Mouse (Mus musculus) embryonic fibroblast, embryonic 13.5 days (primary cell): ENCODE data around the gene Gm20431. TPM values are rescaled to one million over a fixed set of nuclear protein-coding genes. Genes with fewer than 3 reads are reported as not detected.
A peak's percentile ranks its signal among the peaks of the same experiment; 100 is the strongest.

Source experiments
- H3K27ac ChIP-seq: 2 replicates; pipeline ENCODE4 v1.5.1; 2012; ENCODE audit warnings: low read length, control low read depth, inconsistent platforms; ENCODE audit not compliant: insufficient read depth
- H3K4me1 ChIP-seq: 2 replicates; pipeline ENCODE4 v1.6.1; 2011; ENCODE audit warnings: low read length; ENCODE audit not compliant: control insufficient read depth, insufficient read depth
- H3K4me3 ChIP-seq: 2 replicates; pipeline ENCODE4 v1.5.1; 2011; ENCODE audit warnings: mild to moderate bottlenecking, control low read depth, low read length; ENCODE audit not compliant: insufficient read depth
- CTCF ChIP-seq: IDR thresholded peaks from 2 replicates; pipeline ENCODE4 v1.5.1; 2011; ENCODE audit warnings: mild to moderate bottlenecking, control low read depth, low read length, moderate library complexity, borderline replicate concordance; ENCODE audit not compliant: insufficient read depth
- POLR2A ChIP-seq: IDR thresholded peaks from 2 replicates; pipeline ENCODE4 v1.6.1; 2011; ENCODE audit warnings: low read depth, mild to moderate bottlenecking, control low read depth, low read length, moderate library complexity
- polyA plus RNA-seq: library from polyadenylated mRNA; stranded (reverse); fragments of >200 nt; gene quantifications from 2 replicates; pipeline ENCODE4 v1.2.4, GENCODE M21; 2011; ENCODE audit warnings: low read depth; ENCODE audit not compliant: missing spikeins, insufficient read length

Gm20431 gene
- polyA plus RNA-seq, 1 experiment: 17.3 TPM

DNA sequence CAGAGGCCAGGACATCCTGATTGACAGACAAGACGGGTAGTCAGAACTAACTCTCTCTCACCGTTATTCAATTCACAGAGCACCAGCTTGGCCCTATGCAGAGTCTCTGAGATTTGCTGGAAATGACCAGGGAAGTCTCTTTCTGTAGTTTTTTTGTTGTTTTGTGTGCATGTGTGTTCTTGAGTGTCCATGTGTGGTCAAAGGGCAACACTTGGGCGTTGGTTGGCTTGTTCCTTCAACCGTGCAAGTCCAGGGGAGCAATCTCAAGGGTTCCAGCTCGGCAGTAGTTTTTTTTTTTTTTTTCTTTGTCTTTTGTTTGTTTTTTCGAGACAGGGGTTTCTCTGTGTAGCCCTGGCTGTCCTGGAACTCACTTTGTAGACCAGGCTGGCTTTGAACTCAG lies 1.4 kb upstream of the Gm20431 start:
- no peak for TF ChIP-seq POLR2A
- no peak for TF ChIP-seq CTCF
- Histone ChIP-seq H3K4me1 (peaks cover 6% of the 10 kb centered on the region; the same call in 1 of the 2 replicates), H3K4me3 (no peak overlapping the region), H3K27ac (no peak overlapping the region)

DNA sequence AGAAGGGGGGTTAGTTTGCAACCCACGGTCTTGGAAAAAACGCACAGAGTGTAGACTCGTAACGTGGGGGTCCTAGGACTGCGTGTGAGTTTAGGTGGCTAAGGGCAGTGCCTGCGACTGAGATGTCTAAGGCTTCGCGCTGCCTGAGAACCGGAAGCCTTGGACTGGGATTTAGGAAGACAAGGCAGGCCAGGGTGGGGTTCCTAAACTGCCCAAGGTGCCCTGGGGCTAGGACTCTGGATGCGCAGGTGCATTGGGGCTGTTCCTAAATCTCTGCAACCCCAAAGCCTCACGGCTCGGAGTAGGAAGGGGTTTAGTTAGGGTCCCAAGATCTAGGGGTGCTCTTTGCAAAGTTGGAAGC lies 705 bp downstream of the Gm20431 start:
- TF ChIP-seq CTCF: no peak
- no peak for TF ChIP-seq POLR2A
- peaks cover 6% of the 10 kb centered on the region; the same call in 1 of the 2 replicates for H3K4me1 ChIP-seq
- no peak overlapping the region for H3K27ac ChIP-seq
- H3K4me3 ChIP-seq: peak overlapping the region; percentile 92

DNA sequence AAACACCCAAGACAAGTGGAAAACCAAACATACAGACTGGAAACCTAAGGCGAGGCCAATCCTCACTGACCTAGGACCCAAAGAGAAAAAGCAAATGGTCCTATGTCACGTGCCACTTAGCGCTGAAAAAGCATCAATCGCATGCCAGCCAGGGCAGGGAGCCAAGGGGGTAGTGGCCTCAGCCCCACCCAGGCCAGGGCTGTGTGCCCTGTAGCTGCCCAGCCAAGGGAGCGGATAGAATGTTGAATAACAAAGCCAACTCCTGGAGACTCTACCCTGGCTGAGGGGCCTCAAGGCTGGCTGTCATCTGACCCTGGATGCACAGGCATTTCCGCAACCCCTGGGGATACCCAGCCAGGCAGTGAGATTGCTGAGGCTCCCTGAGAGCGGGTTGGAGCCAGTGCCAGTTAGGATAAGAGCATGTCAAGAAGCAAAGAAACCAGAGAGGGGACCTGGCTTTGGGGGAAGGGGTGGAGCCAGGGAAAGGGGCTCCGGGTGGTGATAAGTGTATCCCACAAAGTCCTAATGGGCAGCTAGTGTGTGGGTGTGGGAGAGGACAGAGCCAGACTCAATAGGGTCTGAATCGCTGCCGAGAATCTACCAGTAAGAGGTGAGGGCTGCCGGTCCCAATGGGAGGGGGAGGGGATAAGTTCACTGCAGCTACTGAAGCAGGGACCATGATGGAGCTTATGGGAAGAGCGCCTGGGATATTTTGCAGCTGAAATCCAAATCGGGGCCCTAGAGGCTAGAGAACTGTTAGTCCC lies 1.3 kb downstream of the Gm20431 start:
- peak overlapping the region; percentile 92 for H3K4me3 ChIP-seq

DNA sequence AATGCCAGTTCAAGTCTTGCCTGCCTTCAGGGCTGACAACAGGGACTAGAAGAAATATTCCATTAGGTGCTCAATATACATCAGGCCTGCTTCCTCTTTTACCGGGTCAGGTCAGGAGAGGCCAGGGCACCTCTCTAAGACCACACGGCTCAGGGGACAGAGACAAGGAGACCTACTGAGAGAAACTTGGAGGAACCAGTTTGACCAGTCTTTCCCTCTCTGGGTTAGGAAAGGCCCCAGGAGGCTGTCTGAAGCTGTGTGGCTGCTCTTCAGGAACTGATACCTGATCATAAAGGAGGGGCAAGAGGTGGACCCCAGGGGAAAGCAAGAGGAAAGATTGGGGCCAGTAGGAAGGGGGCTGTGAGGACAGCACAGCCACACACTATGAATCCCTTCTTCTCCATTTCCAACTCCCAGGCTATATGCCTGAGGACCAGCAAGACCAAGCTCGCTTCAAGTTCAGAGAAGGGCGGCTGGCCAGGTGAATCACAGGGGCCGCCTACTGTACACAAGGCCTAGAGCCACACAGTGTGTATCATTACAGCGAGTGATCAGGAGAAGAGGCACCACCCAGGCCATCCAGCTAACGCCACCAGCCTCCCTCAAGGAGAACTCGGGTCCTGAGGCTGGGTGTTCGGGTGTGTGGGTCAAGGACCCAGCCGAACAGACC lies 2.0 kb downstream of the Gm20431 start:
- Histone ChIP-seq H3K4me1 (peaks cover 6% of the 10 kb centered on the region; the same call in 1 of the 2 replicates), H3K4me3 (peak overlapping the region; percentile 92), H3K27ac (no peak overlapping the region)
- TF ChIP-seq POLR2A: no peak
- no peak for TF ChIP-seq CTCF

More for the DNA sequence above, 1.3 kb downstream of the Gm20431 start:
- TF ChIP-seq POLR2A: no peak
- no peak for TF ChIP-seq CTCF
- Histone ChIP-seq H3K4me1 (peaks cover 6% of the 10 kb centered on the region; the same call in 1 of the 2 replicates), H3K27ac (no peak overlapping the region)

DNA sequence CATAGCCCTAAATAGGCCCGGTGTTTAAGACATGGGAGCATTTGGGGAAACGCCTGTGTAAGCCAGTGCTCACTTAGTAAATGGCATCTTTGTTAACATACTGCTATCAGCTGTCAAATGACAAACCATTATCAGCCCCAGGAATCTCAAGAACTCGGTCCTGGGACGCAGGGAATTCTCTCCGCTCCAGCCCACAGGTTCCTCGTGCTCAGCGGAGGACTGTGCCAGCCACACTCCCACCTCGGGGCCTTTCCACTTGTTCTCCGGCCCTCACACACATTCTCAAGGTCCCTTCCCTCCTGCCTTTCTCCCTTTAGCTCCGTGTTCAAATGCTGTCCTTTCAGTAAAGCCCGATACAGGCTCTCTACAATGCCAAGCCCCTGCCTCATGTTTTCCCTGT lies 2.6 kb downstream of the Gm20431 start:
- H3K4me1 ChIP-seq: peaks cover 6% of the 10 kb centered on the region; the same call in 1 of the 2 replicates
- no peak overlapping the region for H3K4me3 ChIP-seq
- no peak for TF ChIP-seq POLR2A
- TF ChIP-seq CTCF: no peak
- H3K27ac ChIP-seq: no peak overlapping the region

DNA sequence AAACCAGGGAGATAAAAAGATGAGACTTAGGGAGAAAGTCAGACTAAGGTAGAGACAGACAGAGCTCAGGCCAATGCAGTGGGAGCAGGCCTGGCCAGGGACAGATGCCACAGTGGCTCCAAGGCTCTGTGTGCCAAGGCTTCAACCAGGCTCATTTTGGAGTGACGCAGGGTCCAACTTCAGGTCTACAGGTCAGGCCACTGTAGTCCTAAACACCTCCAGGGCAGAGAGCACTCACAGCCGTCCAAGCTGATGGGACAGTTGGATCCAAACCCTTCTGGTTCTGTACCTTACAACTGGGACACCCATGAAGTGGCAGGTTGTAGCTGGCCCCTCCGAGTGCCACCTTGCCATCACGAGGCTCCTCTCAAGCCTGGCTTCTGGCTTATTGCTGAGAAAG lies 3.3 kb downstream of the Gm20431 start:
- H3K4me1 ChIP-seq: peaks cover 6% of the 10 kb centered on the region; the same call in 1 of the 2 replicates
- H3K4me3 ChIP-seq: no peak overlapping the region
- H3K27ac ChIP-seq: no peak overlapping the region
- TF ChIP-seq CTCF (no peak), POLR2A (no peak)

DNA sequence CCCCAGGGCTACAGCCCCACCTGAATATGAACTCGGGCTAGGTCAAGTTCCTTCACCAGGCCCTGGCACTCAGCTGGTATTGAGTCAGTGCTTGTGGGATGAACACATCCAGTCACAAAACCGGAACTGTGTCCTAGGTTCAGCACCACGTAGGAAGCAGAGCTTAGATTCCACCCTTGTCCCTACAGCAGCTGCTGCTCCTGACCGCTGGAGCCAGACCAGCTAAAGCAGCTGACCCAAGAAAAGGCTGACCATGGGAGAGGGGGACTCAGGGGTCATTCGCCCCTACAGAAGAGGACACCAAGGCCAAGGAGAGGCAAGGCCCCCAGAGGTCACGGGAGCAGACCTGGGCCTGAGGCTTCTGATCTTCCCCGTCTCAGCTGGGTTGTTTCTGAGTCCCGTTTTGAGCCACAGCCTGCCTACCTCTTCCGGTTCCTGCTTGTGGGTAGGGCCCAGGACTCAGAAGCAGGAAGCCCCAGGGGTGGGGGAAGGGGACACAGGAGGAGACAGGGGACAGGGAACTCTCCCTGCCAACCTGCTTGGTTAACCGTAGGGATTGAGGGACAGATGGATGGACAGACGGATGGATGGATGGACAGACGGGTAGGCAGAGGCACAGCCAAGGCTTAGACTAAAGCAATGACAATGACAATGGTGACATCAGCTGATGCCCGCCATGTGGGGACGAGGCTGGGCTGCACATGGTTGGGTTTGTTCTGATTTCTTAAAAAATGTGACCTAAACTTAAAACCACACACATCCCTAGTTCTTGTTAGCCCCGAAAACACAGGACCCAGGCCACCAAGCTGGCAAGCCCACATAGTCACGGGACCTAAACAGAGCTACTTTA lies 4.4 kb downstream of the Gm20431 start:
- peaks cover 6% of the 10 kb centered on the region; the same call in 1 of the 2 replicates for H3K4me1 ChIP-seq

DNA sequence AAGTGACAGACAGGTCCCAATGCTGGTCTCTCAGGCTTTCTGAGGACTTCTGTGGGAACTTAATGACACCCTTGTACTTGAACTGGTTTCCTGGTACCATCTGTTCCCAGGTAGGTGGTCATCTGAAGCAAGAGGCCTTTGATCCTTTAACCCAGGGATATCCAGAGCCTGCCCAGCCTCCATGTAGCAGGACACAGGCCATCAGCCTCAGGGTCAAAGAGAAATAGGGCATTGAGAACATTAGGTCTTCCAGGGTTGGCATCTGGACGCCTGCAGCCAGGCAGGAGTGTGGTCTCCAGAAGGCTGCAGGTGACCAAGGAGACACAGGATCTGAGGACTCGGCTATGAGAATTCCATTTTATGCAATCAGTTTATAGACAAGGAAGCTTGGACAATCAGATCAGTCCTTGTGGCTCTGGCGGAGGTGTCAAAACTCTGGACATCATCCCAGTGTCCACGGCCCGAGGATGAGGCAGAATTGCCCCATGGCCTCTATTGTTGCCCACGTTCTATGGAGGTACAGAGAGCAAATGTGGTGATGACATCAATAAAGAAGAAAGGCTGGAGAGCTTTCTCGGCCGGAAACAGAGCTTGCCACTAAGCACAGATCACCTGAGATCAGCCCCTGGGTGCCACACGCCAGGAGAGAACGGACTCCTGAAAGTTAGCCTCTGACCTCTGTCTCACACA lies 6.2 kb downstream of the Gm20431 start:
- TF ChIP-seq CTCF (no peak), POLR2A (no peak)
- Histone ChIP-seq H3K4me1 (peaks cover 6% of the 10 kb centered on the region; the same call in 1 of the 2 replicates), H3K27ac (no peak overlapping the region), H3K4me3 (no peak overlapping the region)

More for the DNA sequence above, 4.4 kb downstream of the Gm20431 start:
- Histone ChIP-seq H3K4me3 (no peak overlapping the region), H3K27ac (no peak overlapping the region)
- no peak for TF ChIP-seq POLR2A
- no peak for TF ChIP-seq CTCF

DNA sequence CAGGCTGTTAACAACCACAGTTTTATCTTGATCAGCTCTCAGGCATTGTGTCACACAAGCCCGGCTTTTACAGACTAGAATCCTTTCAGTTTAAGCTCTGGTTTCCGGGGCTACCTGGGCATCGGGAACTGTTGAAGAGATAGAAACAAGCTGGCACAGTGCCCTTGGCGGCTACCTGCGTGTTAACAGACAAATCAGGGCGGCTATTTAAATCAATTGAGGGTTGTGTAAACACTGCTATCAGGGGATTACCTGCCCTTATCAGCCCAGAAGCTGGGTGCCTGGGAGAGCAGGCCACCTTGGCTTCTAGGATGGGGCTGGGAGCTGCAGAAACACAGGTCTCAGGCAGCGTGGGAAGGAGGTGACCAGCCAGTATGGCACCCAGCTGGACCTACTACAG lies 8.6 kb downstream of the Gm20431 start:
- Histone ChIP-seq H3K4me3 (no peak overlapping the region), H3K27ac (no peak overlapping the region), H3K4me1 (0 out of 2 replicates have a peak, but pooled peaks cover 6% of the 10 kb centered on the region)
- no peak for TF ChIP-seq POLR2A
- TF ChIP-seq CTCF: no peak
